Mouse (Mus musculus): Measurements from ENCODE around the gene Skida1. TPM values are rescaled to one million over a fixed set of nuclear protein-coding genes. Genes with fewer than 3 reads are reported as not detected.

Gene Skida1
- total and polyA plus RNA-seq, 3 experiments: 0.20 to 33.3 (median 2.0) TPM

DNA sequence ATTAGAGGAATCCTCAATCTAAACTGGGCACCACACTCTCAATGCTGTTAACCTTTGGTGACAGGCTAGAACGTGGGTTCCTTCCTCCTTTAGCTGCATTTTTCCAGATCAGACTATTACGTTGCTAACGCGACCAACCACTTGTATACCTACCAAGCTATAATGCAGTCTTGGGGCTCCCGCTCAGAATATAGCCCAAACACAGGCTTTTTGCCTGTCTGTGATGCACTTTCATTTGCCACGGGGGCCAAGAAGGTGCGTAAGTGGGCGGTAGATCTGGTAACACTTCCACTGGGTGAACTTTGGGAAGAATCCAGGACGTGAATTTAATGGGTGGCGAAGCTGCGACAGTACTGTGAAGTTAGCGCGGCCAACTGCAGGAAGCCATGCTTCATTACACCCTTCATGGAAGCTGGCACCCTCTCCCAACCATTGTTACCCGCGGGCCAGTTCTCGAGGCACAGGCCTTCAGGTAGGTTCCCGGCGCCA, 15.0 kb upstream of the Skida1 start:
- TF ChIP-seq CTCF (IDR thresholded peaks at IDR 0.05; ENCODE audit: low read depth, low read length) (no peak), TAL1 (conservative IDR thresholded peaks at IDR 0.05; ENCODE audit: low read depth, low read length) (no peak), POLR2AphosphoS5 (IDR thresholded peaks at IDR 0.05; ENCODE audit: insufficient replicate concordance, low read depth, low read length) (no peak), GATA2 (IDR thresholded peaks at IDR 0.05; ENCODE audit: borderline replicate concordance, low read depth, low read length) (no peak), GATA1 (IDR thresholded peaks at IDR 0.05; ENCODE audit: borderline replicate concordance, low read length) (no peak)
- peak; percentile 51 for ATAC-seq (ENCODE audit: extremely low read depth, insufficient number of reproducible peaks, low FRiP score, poor library complexity, severe bottlenecking)
- peaks cover 31% of the 10 kb centered on the region for H3K36me3 ChIP-seq (replicated peaks)
- no peak for DNase-seq (ENCODE audit: low spot score)
- peaks cover 33% of the 10 kb centered on the region for H3K4me1 ChIP-seq (ENCODE audit: insufficient read depth, low read depth, low read length)
- H3K9me3 ChIP-seq (replicated peaks): no peaks in the 10 kb centered on the region
- peak overlapping the region; percentile 91 for H3K4me3 ChIP-seq (ENCODE audit: low read depth, low read length)
- H3K27me3 ChIP-seq (ENCODE audit: insufficient read depth, low read length): no peaks in the 10 kb centered on the region

DNA sequence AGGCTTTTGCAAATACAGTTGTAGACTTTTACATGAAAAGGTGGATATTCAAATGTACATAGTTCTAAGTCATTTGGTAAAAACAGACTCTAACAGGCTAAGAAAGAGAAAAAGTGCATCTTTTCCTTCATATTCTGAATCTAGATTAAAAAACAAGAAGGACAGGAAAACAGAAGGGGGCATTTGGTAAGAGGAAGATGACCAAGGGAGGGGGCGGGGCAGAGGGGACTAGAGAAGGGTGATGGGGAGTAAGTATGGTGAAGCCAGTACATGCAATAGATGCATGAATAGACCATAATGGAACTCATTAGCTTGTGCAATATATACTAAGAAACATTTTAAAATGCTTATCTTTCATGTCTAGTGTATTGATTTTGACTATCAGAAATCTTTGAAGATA, 11.5 kb upstream of the Skida1 start:
- peaks cover 2% of the 10 kb centered on the region for H3K36me3 ChIP-seq (replicated peaks)
- no peak for DNase-seq (ENCODE audit: low spot score)
- ATAC-seq (ENCODE audit: extremely low read depth, insufficient number of reproducible peaks, low FRiP score, poor library complexity, severe bottlenecking): no peak
- no peaks in the 10 kb centered on the region for H3K9me3 ChIP-seq (replicated peaks)
- H3K4me3 ChIP-seq (ENCODE audit: low read depth, low read length): no peak overlapping the region
- H3K4me1 ChIP-seq (ENCODE audit: insufficient read depth, low read depth, low read length): peaks cover 24% of the 10 kb centered on the region
- TF ChIP-seq CTCF (IDR thresholded peaks at IDR 0.05; ENCODE audit: low read depth, low read length): no peak
- no peak for TF ChIP-seq GATA2 (IDR thresholded peaks at IDR 0.05; ENCODE audit: borderline replicate concordance, low read depth, low read length)
- no peak for TF ChIP-seq POLR2AphosphoS5 (IDR thresholded peaks at IDR 0.05; ENCODE audit: insufficient replicate concordance, low read depth, low read length)
- no peaks in the 10 kb centered on the region for H3K27me3 ChIP-seq (ENCODE audit: insufficient read depth, low read length)

DNA sequence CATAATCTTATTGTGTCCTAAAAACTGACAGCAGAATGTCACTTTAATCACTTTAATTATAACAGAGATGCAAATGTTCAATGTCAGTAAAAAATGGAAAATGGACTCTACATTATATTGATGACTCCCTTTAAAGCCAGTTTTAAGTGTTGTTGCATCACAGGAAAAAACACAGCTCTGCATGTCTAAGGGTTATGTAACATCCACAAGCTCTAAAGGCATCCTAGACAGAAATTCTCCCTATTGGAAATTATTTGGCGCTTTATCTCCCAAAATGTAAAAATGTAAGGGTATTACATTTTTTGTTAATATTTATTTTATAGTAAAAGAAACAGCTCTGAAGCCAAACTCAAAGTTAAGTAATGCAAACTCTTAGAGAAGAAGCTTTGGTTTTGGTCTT, 11.0 kb upstream of the Skida1 start:
- H3K4me1 ChIP-seq (ENCODE audit: insufficient read depth, low read depth, low read length): peaks cover 28% of the 10 kb centered on the region
- TF ChIP-seq GATA2 (IDR thresholded peaks at IDR 0.05; ENCODE audit: borderline replicate concordance, low read depth, low read length) (no peak), POLR2AphosphoS5 (IDR thresholded peaks at IDR 0.05; ENCODE audit: insufficient replicate concordance, low read depth, low read length) (no peak), GATA1 (IDR thresholded peaks at IDR 0.05; ENCODE audit: borderline replicate concordance, low read length) (no peak), TAL1 (conservative IDR thresholded peaks at IDR 0.05; ENCODE audit: low read depth, low read length) (no peak), CTCF (IDR thresholded peaks at IDR 0.05; ENCODE audit: low read depth, low read length) (no peak)
- DNase-seq (ENCODE audit: low spot score): no peak
- no peak overlapping the region for H3K4me3 ChIP-seq (ENCODE audit: low read depth, low read length)
- no peaks in the 10 kb centered on the region for H3K9me3 ChIP-seq (replicated peaks)
- ATAC-seq (ENCODE audit: extremely low read depth, insufficient number of reproducible peaks, low FRiP score, poor library complexity, severe bottlenecking): no peak
- no peaks in the 10 kb centered on the region for H3K36me3 ChIP-seq (replicated peaks)
- no peaks in the 10 kb centered on the region for H3K27me3 ChIP-seq (ENCODE audit: insufficient read depth, low read length)

DNA sequence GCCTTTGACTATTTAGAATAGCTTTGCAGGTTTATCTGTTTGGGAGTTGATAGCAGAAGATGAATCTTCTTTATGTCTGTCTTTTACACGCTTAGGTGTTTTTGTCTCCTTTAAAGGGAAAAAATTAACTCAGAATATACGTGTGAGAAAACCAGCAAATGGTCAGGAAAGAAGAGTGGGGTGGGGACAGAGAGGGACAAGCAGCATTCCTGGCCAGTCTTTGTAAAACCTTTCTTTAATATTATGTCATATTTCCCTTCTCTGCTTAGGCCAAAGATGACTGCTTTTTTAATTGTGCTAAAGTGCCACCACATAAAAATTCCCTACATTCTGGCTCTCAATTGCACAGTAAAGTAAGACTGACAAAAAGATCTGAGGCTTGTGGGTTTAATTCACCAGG, 10.2 kb upstream of the Skida1 start:
- TF ChIP-seq TAL1 (conservative IDR thresholded peaks at IDR 0.05; ENCODE audit: low read depth, low read length) (no peak), GATA1 (IDR thresholded peaks at IDR 0.05; ENCODE audit: borderline replicate concordance, low read length) (no peak), CTCF (IDR thresholded peaks at IDR 0.05; ENCODE audit: low read depth, low read length) (no peak)
- H3K4me1 ChIP-seq (ENCODE audit: insufficient read depth, low read depth, low read length): peaks cover 29% of the 10 kb centered on the region
- DNase-seq (ENCODE audit: low spot score) (no peak), ATAC-seq (ENCODE audit: extremely low read depth, insufficient number of reproducible peaks, low FRiP score, poor library complexity, severe bottlenecking) (no peak)
- H3K4me3 ChIP-seq (ENCODE audit: low read depth, low read length): no peak overlapping the region
- H3K27me3 ChIP-seq (ENCODE audit: insufficient read depth, low read length): no peaks in the 10 kb centered on the region
- no peaks in the 10 kb centered on the region for H3K36me3 ChIP-seq (replicated peaks)
- H3K9me3 ChIP-seq (replicated peaks): no peaks in the 10 kb centered on the region

- no peak for ATAC-seq (ENCODE audit: extremely low read depth, insufficient number of reproducible peaks, low FRiP score, poor library complexity, severe bottlenecking)
- H3K4me3 ChIP-seq (ENCODE audit: low read depth, low read length): peak overlapping the region; percentile 86
- TF ChIP-seq TAL1 (conservative IDR thresholded peaks at IDR 0.05; ENCODE audit: low read depth, low read length): no peak
- TF ChIP-seq CTCF (IDR thresholded peaks at IDR 0.05; ENCODE audit: low read depth, low read length): no peak
- no peak for TF ChIP-seq GATA2 (IDR thresholded peaks at IDR 0.05; ENCODE audit: borderline replicate concordance, low read depth, low read length)
- no peak for TF ChIP-seq GATA1 (IDR thresholded peaks at IDR 0.05; ENCODE audit: borderline replicate concordance, low read length)
- TF ChIP-seq POLR2AphosphoS5 (IDR thresholded peaks at IDR 0.05; ENCODE audit: insufficient replicate concordance, low read depth, low read length): no peak
- no peaks in the 10 kb centered on the region for H3K9me3 ChIP-seq (replicated peaks)
- H3K4me1 ChIP-seq (ENCODE audit: insufficient read depth, low read depth, low read length): peaks cover 29% of the 10 kb centered on the region
- H3K36me3 ChIP-seq (replicated peaks): no peaks in the 10 kb centered on the region
- H3K27me3 ChIP-seq (ENCODE audit: insufficient read depth, low read length): no peaks in the 10 kb centered on the region
- DNase-seq (ENCODE audit: low spot score): no peak
These were observed 9.4 kb upstream of the Skida1 start for GRCm38 (mm10) chr2:18058146-18058708.

DNA sequence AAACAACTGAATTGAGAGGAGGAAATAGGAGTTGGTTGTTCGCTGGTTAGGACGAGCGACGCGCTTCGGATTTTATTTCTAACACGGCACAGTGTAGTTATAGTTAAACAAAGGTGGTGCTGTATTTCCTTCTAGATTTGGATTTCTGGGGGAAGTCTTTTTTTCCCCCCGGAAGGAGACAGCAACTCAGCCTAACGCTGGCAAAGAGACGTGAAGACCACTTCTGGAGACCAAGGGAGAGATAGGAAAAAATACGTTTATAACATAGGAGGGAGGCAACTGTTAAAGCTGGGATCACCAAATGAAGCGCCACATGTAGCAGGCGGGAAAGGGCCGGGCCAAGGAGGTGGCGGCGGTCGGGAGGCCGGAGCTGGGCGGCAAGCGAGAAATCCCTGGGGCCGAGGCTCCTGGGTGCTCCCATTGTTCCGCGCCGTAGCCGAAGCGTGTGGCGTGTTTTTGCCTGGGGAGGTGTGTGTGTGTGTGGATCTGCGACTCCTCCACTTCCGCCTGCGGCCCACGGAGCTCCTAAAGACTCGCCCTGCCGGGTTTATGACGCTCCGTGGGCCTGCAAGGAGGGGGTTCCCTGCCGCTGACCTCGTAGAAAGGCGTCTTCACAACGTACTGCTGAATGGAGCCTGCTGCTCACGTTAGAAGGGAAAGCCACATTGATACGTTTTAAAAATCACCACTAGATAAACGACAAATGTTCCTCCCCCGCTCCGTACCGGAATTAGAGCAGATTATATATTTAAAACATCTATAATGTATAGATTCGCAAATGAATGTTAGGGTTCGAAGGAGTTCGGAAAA, 8.7 kb upstream of the Skida1 start:
- ATAC-seq (ENCODE audit: extremely low read depth, insufficient number of reproducible peaks, low FRiP score, poor library complexity, severe bottlenecking) (no peak), DNase-seq (ENCODE audit: low spot score) (peak; percentile 49)
- TF ChIP-seq GATA2 (IDR thresholded peaks at IDR 0.05; ENCODE audit: borderline replicate concordance, low read depth, low read length) (no peak), POLR2AphosphoS5 (IDR thresholded peaks at IDR 0.05; ENCODE audit: insufficient replicate concordance, low read depth, low read length) (no peak), TAL1 (conservative IDR thresholded peaks at IDR 0.05; ENCODE audit: low read depth, low read length) (no peak), GATA1 (IDR thresholded peaks at IDR 0.05; ENCODE audit: borderline replicate concordance, low read length) (no peak), CTCF (IDR thresholded peaks at IDR 0.05; ENCODE audit: low read depth, low read length) (no peak)
- peaks cover 29% of the 10 kb centered on the region for H3K4me1 ChIP-seq (ENCODE audit: insufficient read depth, low read depth, low read length)
- H3K9me3 ChIP-seq (replicated peaks): no peaks in the 10 kb centered on the region
- H3K27me3 ChIP-seq (ENCODE audit: insufficient read depth, low read length): no peaks in the 10 kb centered on the region
- peak overlapping the region; percentile 86 for H3K4me3 ChIP-seq (ENCODE audit: low read depth, low read length)
- no peaks in the 10 kb centered on the region for H3K36me3 ChIP-seq (replicated peaks)

Measured in G1E (cell line).